Mouse (Mus musculus) kidney, adult 11 months (tissue): ENCODE results near the gene Ccdc30.
A peak's percentile ranks its signal among the peaks of the same experiment; 100 is the strongest.

ENCODE experiments used
- DNase-seq: peaks from one replicate; pipeline ENCODE4 v3.0.0; 2022

The Ccdc30 gene

DNA sequence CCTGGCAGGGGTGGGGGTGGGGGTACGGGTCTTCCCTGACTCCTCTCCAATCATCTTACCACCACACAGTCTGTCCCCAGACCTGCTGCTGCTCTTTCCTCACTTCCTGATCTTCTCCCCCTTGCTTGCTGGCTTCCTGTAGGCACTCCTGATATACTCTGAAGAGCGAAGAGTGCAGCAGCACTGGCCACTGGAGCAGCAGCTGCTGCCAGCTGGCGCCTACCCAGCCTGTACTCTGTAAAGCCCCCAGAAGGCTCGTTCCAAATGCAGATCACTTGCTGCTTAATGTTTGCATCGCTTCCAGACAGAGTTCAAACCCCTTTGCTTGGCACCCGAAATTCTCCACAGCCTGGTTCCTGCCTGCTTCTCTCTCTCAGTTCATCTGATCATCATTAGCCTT lies 2.5 kb downstream of the Ccdc30 start:
- no peak for DNase-seq

DNA sequence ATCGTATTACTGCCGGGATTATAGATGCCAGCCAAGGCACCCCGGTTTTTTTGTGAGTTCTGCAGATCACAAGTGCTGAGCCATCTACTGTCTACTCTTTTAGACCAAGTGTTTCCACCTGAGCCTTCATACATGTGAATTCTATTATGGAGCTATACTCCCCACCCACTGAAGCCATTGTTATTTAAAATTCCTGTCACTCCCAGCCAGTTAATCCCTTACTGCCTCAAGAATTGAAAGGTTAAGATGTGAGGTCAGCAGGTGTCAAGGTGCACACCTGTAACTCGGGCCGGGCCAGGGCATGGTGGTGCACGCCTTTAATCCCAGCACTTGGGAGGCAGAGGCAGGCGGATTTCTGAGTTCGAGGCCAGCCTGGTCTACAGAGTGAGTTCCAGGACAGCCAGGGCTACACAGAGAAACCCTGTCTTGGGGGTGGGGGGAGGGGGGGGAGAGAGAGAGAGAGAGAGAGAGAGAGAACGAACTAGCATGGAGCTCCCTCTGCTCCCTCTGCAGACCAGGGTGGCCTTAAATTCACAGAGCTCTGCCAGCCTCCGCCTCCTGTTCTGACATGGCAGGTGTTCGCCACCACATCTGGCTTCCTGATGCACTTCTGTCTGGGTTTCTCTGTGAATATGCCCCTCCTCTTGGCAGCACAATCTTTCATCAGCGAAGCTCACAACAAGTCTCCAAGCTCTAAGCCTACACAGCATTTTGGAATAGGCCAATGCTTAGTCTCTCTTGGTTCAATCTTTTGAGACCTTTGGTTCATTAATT lies 3.3 kb downstream of the Ccdc30 start:
- no peak for DNase-seq

DNA sequence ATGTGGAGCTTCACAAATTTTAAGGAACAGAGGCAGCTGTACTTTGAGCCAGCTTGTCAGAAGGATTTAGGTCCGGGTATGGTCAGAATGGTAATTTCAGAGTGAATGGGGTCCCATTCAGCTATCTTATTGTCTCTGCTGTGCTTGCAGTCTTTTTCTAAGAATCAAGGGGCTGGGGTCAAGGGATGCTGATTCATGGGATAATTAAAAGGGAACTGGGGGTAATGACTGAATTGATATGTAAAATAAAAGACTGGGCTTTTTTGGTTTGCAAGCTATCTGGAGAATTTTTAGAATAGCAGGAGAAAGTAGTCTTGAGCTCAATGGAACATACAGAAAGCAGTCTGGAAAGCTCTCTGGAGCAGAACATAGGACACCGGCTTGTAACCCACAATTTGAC lies 11.9 kb downstream of the Ccdc30 start:
- DNase-seq = no peak

DNA sequence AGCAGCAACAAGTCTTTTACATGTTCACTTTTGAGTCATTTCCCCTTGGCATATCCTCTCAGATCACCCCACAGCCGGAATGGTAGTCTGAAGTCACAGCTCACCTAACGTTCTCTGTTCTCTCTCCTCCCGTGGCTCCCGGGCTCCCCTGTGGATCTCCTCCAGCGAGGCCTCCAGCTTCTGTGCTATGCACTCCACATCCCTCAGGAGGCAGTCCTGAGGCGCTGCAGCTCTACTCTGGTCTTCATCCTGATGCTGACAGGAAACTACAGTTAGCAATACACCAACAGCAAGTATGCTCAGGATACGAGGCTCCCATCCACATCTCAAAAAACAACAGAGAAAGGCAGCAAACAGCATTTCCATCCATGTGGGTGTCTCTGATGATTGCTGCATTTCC lies 14.4 kb downstream of the Ccdc30 start:
- no peak for DNase-seq

DNA sequence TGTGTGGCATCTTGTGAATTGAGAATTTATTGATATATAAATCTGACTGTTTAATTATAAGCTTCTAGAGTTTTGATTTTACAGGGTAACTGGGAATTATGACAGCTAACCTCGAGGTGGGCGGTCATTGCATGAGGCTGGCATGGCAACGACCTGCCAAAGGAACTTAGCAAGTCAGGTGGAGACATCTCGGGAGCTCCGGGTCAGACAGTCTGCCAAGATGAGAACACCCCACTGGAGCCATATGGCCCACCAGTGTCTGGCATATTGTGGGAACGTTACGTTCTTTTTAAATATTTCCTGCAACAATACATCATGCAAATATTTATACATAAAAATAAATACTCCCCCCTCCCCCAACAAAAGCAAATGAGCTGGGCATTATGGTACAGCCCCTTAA lies 16.6 kb downstream of the Ccdc30 start:
- DNase-seq = no peak

DNA sequence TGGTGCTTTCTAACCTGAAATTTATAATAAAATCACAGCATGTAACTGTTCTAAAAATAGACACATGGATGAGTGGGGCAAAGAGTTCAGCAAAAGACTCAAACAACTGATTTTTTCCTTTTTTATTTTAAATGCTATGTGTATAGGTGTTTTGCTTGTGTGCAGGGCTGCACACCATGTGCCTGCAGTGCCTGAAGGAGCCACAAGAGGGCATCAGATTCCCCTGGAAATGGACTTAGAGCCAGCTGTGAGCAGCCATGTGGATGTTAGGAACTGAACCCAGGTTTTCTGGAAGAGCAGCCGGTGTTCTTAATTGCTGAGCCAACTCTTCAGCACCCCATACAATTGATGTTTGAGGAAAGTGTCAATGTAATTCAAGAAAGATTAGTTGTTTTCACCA lies 25.0 kb downstream of the Ccdc30 start:
- DNase-seq = no peak

DNA sequence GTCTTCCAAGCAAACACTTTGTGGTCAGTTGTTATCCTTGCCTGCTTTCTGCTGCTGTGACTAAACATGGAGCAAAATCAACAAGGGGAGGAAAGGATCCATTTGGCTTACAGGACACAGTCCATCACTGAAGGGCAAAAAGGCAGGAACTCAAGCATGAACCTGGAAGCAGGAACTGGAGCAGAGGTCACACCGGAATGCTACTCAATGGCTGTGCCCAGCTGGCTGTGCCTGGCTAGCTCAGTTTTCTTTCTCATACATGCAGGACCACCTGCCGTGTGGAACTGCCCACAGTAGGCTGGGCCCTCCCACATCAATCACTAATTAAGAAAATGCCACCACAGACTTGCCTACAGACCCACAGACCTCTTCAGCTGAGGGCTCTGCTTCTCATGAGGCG lies 26.1 kb downstream of the Ccdc30 start:
- DNase-seq = peak; percentile 77

DNA sequence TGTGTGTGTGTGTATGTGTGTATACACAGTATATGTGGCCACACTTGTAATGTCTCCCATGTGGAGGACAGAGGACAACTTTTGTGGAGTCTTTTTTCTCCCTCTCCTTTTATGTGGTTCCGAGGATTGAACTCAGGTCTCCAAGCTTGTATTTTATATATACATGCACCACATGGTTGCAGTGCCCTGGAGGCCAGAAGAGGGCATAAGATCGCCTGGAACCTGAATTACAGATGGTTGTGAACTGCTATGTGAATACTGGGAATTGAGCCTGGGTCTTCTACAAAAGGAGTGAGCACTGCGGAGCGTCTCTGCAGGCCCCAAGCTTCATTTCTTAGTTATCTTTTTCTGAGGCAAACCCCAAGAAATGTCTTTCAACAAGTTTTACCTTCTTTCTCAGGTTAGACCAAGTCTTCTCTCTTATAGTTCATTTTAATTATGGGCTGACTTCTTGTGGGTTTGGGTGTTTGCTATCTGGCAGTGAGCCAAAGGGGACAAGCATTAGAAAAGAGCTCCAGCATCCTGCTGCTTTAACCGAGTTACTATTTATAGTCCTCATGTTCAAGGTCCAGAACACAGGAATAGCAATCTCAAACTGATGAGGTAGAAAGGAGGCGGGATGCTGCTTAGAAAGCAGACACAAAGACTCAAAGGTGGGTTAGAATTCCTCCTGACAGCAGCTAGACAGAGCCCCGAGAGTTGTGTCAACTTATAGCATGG lies 33.7 kb downstream of the Ccdc30 start:
- no peak for DNase-seq

DNA sequence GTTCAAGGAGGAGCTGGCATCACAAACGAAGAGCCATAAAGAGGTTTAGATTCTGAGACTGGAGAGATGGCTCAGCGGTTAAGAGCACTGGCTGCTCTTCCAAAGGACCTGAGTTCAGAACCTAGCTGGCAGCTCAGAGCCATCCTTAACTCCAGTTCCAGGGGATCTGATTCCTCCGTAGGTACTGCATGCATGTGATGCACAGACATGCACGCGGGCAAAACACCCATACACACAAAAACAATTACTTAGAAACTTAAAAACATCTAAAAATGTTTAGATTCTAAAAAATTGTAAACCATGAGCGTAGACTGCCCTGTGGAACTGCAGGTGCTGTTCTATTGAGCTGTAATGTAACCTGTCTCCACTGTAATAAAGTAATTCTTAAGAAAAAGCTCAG lies 45.9 kb downstream of the Ccdc30 start:
- DNase-seq = no peak

DNA sequence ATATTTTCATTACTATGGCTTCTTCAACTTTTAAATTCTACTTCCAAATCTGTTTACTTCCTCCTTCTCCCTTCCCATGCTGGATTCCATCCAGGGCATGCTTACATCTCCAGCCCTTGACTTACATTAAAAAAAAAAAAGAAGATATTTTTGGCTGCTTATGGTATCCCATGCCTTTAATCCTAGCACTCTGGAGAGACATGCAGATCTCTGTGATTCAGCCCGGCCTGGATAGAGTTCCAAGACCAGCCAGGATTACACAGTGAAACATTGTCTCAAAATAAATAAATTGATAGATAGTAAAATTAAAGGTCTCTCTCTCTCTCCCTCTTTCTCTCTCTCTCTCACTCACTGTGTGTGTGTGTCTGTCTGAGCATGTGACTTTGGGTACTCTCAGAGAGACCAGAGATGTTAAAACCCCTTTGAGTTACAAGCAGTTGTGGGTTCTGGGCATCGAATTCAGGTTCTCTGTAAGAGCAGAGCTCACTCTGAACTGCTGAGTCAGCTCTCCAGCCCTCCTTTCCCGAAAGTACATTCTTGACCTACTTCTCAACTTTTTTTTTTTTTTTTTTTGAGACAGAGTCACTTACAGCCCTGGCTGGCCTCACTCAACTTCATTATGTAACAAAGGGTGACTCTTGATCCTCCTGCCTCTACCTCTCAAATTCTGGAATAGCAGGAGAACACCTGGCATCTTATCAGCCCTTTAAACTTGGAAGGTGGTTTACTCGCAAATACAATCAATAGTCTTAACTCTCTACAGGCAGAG lies 48.4 kb downstream of the Ccdc30 start:
- no peak for DNase-seq

DNA sequence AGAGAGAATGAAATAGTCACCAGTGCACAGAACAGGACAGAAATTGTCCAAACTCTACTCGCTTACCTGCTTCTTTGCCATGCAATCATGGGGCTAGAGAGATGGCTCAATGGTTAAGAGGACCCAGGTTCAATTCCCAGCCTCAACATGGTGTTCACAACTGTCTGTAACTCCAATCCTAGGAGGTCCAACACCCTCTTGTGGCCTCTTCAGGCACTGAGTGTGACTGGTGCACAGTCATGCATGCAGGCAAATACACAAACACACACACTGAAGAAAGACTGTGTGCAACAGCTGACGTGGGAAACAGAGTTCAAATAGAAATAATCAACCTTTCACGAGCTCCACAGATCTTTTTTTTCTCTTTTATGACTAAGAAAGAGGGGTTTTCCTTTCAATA lies 53.1 kb downstream of the Ccdc30 start:
- no peak for DNase-seq

DNA sequence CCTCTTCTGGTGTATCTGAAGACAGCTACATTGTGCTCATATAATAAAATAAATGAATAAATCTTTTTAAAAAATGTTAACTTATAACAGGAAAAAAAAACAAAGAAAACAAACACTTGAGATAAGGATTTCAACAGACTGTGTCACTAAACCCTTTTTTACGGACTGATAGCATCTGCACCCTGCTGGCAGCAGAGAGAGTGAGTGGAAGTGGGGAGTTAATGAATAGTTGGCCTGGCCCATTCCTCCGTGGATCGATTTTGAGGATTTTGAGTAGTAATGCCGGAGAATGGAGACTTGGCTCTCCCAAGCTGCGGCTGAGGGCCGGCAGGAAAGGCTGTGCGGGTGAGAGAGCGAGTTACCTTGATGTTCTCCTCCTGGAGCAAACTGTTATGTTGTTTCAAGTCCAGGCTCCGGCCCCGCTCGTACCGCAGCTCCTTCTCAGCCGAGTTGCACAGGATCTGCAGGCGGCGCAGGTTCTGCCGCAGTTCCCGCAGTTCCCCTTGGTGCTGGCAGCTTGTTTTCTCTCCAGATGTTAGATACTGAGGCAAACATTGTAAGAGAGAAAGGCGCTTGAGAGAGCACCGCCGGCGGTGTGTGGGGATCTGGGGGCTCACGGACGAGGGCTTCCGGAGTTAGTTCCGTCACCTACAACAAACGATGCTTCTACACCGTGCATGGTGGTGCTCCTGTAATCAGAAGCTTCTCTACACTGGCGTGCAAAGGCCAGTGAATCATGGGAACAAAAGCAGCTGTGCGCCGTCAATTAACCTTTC lies 55.9 kb downstream of the Ccdc30 start:
- DNase-seq = no peak

DNA sequence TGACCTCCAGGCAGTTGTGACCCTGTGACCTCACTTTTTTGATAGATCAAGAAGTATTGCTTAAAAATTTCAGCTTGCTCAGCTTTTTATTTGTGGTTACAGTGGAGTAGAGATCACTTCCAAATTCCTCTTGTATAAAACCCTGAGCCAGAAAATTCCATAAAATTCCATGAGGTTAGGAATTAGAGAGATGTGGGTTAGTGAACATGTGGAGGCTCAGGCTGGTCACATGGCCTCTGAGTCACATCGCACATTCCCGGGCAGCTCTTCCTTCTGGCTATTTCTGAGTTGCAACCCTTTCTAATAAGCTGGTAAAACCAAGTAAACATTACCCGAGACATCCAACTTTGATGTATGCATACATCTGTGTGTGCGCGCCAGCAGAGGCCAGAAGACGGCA lies 69.8 kb downstream of the Ccdc30 start:
- no peak for DNase-seq

DNA sequence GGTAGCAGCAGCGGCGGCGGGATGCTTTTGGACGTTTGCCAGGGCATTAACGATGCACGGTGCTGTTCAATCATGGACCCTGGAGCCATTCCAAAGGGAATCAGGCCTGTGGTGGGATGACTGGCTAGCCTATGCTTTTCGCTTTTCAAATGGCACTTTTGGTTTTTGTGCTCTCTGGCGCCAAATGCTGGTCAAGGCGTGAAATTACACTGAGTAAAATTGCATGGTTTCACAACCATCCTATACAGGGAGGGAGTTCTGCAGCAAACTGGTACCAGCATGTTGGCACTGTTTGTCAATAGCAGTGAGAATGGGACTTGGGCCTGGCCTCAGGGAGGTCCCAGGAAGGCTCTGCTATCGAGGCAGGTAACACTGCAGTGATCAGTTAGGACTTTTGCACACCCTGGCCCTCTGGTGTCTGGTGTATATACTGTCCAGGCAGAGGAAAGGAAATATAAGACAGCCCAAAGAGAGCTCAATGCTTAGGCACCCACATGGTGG lies 76.4 kb downstream of the Ccdc30 start:
- no peak for DNase-seq

DNA sequence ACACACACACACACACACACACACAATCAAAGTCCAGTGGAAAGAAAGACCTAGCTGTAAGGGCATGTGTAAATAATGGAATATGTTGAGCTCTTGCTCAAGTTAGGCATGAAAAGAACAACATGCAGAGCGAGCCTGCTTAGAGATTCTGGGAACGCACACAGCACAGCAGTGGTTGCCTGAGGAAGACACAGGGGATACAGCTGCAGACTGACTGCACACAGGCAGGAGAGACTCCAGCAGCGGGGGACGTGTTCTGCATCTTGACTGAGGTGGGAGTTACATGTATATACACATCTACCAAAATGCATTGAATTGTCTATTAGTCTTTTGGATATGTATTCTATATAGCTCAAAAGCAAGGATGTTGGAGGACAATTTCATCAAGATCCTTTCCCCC lies 76.9 kb downstream of the Ccdc30 start:
- DNase-seq = no peak

DNA sequence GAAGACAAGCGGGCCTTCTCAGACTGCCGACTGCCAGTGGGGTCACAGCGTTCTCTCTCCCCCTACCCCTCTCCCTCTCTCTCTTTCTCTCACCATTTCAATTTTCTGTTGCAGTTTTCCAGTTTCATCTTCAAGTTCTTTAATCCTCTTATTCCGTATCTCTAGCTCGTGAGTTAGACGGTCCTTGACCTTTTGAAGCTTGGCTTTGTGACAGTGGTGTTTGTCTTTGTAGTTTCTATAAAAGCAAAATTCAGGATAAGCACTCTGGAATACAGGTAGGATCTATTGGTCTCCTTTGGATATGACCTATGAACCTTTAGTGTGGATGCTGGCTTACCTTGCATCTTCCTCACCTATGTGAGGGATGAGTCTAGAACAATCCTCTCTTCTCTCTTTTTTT lies 81.8 kb downstream of the Ccdc30 start:
- DNase-seq = no peak

DNA sequence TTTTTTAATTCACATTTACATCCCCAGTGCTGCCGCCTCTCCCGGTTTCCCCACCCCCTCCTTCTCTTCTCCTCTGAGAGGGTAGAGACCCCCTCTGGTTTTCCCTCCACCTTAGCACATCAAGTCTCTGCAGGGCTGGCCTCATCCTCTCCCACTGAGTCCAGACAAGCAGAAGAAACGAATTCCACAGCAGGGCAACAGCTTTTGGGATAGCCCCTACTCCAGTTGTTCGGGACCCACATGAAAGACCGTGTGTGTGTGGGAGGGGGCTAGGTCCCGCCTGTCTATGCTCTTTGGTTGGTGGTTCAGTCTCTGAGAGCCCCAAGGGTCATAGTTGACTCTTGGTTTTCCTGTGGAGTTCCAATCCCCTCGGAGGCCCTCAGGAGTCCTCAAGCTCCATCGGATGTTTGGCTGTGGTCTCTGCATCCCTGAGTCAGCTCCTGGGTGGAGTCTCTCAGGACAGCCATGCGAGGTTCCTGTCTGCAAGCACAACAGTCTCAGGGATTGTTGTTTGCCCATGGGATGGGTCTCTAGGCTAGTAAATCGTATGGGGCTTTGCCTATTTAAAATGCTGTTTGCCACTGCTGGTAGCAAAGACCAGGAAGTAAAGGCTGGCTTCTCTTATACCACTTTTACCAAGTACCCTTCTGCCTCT lies 94.3 kb downstream of the Ccdc30 start:
- no peak for DNase-seq

DNA sequence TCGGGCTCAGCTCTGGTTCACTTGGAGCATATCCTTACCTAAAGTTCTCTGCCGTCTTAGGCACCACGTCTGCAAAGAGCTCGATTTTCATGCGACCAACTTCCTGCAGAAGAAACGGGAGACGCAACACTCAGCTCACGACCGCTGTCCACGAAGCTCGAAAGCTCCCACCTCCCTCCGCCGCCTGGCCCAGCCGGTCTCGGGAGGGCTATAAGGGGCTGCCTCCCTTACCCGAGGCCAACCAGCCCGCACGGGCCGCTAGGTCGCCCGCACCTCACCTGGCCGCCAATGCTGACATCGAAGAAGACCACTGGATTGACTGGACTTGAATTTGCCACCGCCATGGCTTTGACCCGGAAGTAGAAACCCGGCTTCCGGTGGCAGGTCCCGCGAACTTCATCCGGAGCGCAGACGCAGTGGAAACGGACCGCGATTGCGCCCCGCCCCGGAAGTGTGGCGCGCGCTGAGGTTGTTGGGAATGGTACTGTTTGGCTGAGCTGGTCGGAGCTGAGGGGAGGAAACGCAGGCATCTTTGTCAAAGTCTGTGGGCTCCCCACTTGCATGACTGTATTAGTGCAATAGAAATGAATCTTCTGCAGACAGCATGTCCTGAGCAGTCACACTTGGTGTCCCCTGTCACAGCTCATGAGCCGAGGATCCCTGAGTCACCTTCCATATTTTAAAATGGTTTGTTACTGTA lies 95.0 kb downstream of the Ccdc30 start, which contains the start of gene Ppih:
Gene Ppih (minus strand): TSS at position 416 of the 700 bp plus-strand sequence.
- DNase-seq = peak; percentile 93

DNA sequence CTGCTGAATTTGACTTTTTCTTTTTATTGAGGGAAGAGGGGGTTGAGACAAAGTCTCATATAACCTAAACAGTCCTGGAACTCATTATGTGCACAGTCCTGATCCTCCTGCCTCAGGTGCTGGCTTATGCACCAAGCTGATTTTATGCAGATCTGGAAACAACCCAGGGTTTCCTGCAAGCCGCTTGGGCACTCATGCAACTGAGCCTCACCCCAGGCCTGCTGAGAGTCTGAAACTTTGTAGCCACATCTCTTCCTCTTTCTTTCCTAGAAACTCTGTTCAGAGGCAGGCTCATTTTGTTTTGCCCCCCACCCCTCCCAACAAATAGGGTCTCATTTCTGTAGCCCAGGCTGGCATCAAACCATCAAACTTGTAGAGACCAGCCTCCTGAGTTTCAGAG lies 101.6 kb downstream of the Ccdc30 start:
- DNase-seq = no peak

DNA sequence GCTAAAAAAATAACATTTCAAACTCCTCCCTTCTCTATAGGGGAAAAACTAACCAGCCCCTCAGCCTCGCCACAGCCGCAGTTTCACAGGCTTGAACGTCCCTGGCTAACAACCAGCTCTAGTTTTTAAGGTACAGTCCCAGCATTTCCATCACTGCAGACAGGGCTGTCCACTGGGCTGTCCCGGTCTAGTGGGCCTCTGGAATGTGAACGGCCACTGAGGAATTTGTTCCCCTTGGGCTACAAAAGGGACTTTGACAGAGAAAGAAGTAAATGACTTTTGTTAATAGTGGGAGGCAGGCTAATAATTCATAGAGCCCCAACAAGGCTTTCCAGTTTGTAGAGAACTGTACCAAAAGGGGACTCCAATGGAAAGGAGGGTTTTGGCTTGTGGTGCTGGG lies 109.9 kb downstream of the Ccdc30 start:
- DNase-seq = peak; percentile 89

DNA sequence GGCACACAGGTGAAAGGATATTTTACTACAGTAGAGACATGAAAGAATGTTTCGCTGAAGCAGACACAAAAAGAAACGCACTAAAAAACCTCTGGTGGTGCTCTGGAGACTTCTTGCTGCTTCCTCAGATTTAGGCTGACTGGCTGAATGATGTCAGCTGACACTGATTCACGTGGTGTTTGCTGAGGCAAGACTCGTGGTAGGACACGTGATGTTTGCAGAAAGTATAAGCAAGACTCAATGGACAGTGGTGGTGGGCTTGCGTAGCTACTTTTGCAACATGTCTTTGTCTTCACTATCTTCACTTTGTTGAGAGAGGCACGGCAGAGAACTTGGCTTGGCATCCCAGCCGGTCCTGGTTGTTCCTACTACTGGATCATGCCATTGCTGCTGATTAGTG lies 112.0 kb downstream of the Ccdc30 start:
- peak; percentile 41 for DNase-seq

DNA sequence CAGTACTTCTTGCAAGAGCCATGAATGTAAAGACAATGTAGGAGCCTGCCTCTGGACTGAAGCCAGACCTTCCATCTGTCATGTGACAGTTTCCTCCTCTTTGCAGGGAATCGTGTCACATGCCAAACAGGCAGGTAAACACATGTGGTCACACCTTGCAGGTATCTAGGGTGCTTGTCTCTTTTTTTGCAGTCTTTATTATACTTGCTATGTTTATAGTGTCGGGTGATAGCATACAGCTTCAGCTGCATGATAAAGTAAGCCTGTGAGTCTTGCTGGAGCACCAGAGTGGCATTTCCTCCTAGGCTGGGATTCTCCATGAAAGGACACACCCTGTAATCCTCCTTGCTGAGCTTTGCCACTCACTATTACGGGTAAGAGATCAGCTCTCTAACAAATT lies 113.5 kb downstream of the Ccdc30 start:
- DNase-seq = no peak
